In genomic region chr13:43975281-43975680, GRCm38 (mm10) we compare ENCODE assay signal across 16 mouse cellular contexts.
"Had no signal": no experiment of that assay in that cellular context is flagged by ENCODE, and none has a peak within 500 bp of the region (broad histone marks: within the 10 kb centered on the region; RNA-seq: fewer than 3 reads in every experiment).

No protein-coding gene starts in this region.

- H3K4me2 ChIP-seq: lung, embryonic 15.5 days; midbrain, embryonic 12.5 days; midbrain, embryonic 15.5 days; neural tube, embryonic 12.5 days; stomach, embryonic 15.5 days had no signal

- DNase-seq: liver, postnatal 0 days; lung, adult 2 months; lung, postnatal 14 days; lung, postnatal 36 days; right cerebral cortex, postnatal 14 days; thymus, adult 2 months; thymus, postnatal 25 days had no signal

- ATAC-seq: liver, postnatal 0 days; lung, postnatal 0 days; midbrain, embryonic 15.5 days had no signal

- H3K4me1 ChIP-seq: lung, embryonic 15.5 days; megakaryocyte, embryonic 14.5 days; midbrain, embryonic 12.5 days; midbrain, embryonic 15.5 days; neural tube, embryonic 12.5 days; stomach, embryonic 15.5 days had no signal

- H3K36me3 ChIP-seq: lung, embryonic 15.5 days; midbrain, embryonic 12.5 days; midbrain, embryonic 15.5 days; neural tube, embryonic 12.5 days; stomach, embryonic 15.5 days had no signal

- H3K4me3 ChIP-seq: lung, embryonic 15.5 days; megakaryocyte, embryonic 14.5 days; midbrain, embryonic 12.5 days; midbrain, embryonic 15.5 days; neural tube, embryonic 12.5 days; stomach, embryonic 15.5 days had no signal

- H3K27ac ChIP-seq: lung, embryonic 15.5 days; macrophage; midbrain, embryonic 12.5 days; midbrain, embryonic 15.5 days; neural tube, embryonic 12.5 days; stomach, embryonic 15.5 days; stomach, postnatal 0 days had no signal

- H3K9me3 ChIP-seq: lung, embryonic 15.5 days; megakaryocyte, embryonic 14.5 days; midbrain, embryonic 12.5 days; midbrain, embryonic 15.5 days; neural tube, embryonic 12.5 days; stomach, embryonic 15.5 days had no signal

- H3K27me3 ChIP-seq: lung, embryonic 15.5 days; midbrain, embryonic 12.5 days; midbrain, embryonic 15.5 days; stomach, embryonic 15.5 days had no signal

- H3K9ac ChIP-seq: liver, postnatal 0 days; lung, embryonic 15.5 days; midbrain, embryonic 12.5 days; midbrain, embryonic 15.5 days; neural tube, embryonic 12.5 days; stomach, embryonic 15.5 days had no signal
